Mouse (Mus musculus) embryonic facial prominence, embryonic 11.5 days (tissue): Measurements from ENCODE around the gene Picalm. TPM values are rescaled to one million over a fixed set of nuclear protein-coding genes. Genes with fewer than 3 reads are reported as not detected.

Source experiments
- ATAC-seq: fragments of 200-750 bp; cut with Nextera tagmentation; replicated peaks from 2 replicates; pipeline ENCODE4 v1.8.0; 2017; ENCODE audit warnings: low read depth; ENCODE audit not compliant: insufficient number of reproducible peaks, low FRiP score, low TSS enrichment
- DNase-seq: peaks from one replicate; pipeline ENCODE4 v3.0.0-alpha.2; 2015; ENCODE audit warnings: low spot score
- H3K27ac ChIP-seq: fragments of 300-500 bp; sonication (generic); replicated peaks from 2 replicates; pipeline ENCODE4 v1.5.1; 2014; ENCODE audit warnings: mild to moderate bottlenecking, low read depth, low read length, control low read depth
- H3K27me3 ChIP-seq: fragments of 300-500 bp; sonication (generic); 2 replicates; pipeline ENCODE4 v1.6.1; 2014; ENCODE audit warnings: mild to moderate bottlenecking, low read length, moderate library complexity, mixed read lengths; ENCODE audit not compliant: control insufficient read depth, insufficient read depth
- H3K36me3 ChIP-seq: fragments of 300-500 bp; sonication (generic); replicated peaks from 2 replicates; pipeline ENCODE4 v1.6.1; 2014; ENCODE audit warnings: low read depth, mild to moderate bottlenecking, low read length, moderate library complexity, mixed read lengths; ENCODE audit not compliant: control insufficient read depth, insufficient read depth
- H3K4me1 ChIP-seq: fragments of 300-500 bp; sonication (generic); 2 replicates; pipeline ENCODE4 v1.6.1; 2014; ENCODE audit warnings: low read length, mixed read lengths; ENCODE audit not compliant: control insufficient read depth, insufficient read depth
- H3K4me2 ChIP-seq: fragments of 300-500 bp; sonication (generic); 2 replicates; pipeline ENCODE4 v1.6.1; 2014; ENCODE audit warnings: low read depth, mild to moderate bottlenecking, control low read depth, low read length, moderate library complexity
- H3K4me3 ChIP-seq: fragments of 300-500 bp; sonication (generic); 2 replicates; pipeline ENCODE4 v1.5.1; 2014; ENCODE audit warnings: low read depth, low read length, control low read depth
- H3K9ac ChIP-seq: fragments of 300-500 bp; sonication (generic); replicated peaks from 2 replicates; pipeline ENCODE4 v1.6.1; 2014; ENCODE audit warnings: mild to moderate bottlenecking, control low read depth, low read length
- H3K9me3 ChIP-seq: fragments of 300-500 bp; sonication (generic); replicated peaks from 2 replicates; pipeline ENCODE4 v1.6.1; 2016; ENCODE audit warnings: mild to moderate bottlenecking, low read length, inconsistent platforms, mixed read lengths; ENCODE audit not compliant: control insufficient read depth
- WGBS: fragments of 180-500 bp; shearing (Covaris S2); extraction: QIAGEN DNeasy Blood & Tissue Kit; methylation state at CpG from one replicate; pipeline ENCODE4 v1.1.7; 2014; 5-methylcytosine and 5-hydroxymethylcytosine counted together
- polyA plus RNA-seq: library from polyadenylated mRNA; unstranded; fragments of >200 nt; fragmentation: Nextera tagmentation; extraction: Ambion mirVana; gene quantifications from 2 replicates; pipeline ENCODE4 v1.2.1, GENCODE M21; 2014

The Picalm gene
- polyA plus RNA-seq, 1 experiment from 2014 or later, result 32.1 TPM

GRCm38 (mm10) chr7:90124991-90125390 lies 5.0 kb upstream of the Picalm start:
- Histone ChIP-seq H3K27me3 (no peaks in the 10 kb centered on the region), H3K4me3 (no peak overlapping the region), H3K4me2 (no peak overlapping the region), H3K27ac (no peak overlapping the region), H3K9ac (no peak overlapping the region), H3K36me3 (no peaks in the 10 kb centered on the region), H3K9me3 (no peaks in the 10 kb centered on the region), H3K4me1 (no peaks in the 10 kb centered on the region)
- 91% methylated on average over 5 of the region's 5 CpGs for WGBS
- no peak for ATAC-seq
- DNase-seq, result no peak

- Histone ChIP-seq H3K9ac (no peak overlapping the region), H3K27me3 (no peaks in the 10 kb centered on the region), H3K4me2 (peak overlapping the region; percentile 65; the same call in 1 of the 2 replicates), H3K4me1 (no peaks in the 10 kb centered on the region), H3K9me3 (no peaks in the 10 kb centered on the region), H3K27ac (peak overlapping the region; percentile 96), H3K36me3 (no peaks in the 10 kb centered on the region), H3K4me3 (no peak overlapping the region; the same call in 1 of the 2 replicates)
- DNase-seq, result peak; percentile 29
- no peak for ATAC-seq
- WGBS, result 72% methylated on average over 8 of the region's 8 CpGs
These were observed 1.3 kb upstream of the Picalm start for GRCm38 (mm10) chr7:90128631-90129200.

- peak overlapping the region; percentile 65 for H3K4me2 ChIP-seq
- H3K36me3 ChIP-seq, result no peaks in the 10 kb centered on the region
- 0% methylated on average over 12 of the region's 12 CpGs for WGBS
- no peaks in the 10 kb centered on the region for H3K9me3 ChIP-seq
- ATAC-seq (no peak), DNase-seq (peak; percentile 64)
- peak overlapping the region; percentile 96 for H3K9ac ChIP-seq
- H3K27ac ChIP-seq, result peak overlapping the region; percentile 96
- no peaks in the 10 kb centered on the region for H3K4me1 ChIP-seq
- peak overlapping the region; percentile 98 for H3K4me3 ChIP-seq
- H3K27me3 ChIP-seq, result no peaks in the 10 kb centered on the region
These were observed 712 bp upstream of the Picalm start for GRCm38 (mm10) chr7:90129271-90129731.

GRCm38 (mm10) chr7:90130501-90131375 lies 725 bp downstream of the Picalm start:
- H3K27ac ChIP-seq, result peak overlapping the region; percentile 96
- no peaks in the 10 kb centered on the region for H3K27me3 ChIP-seq
- peak overlapping the region; percentile 98 for H3K4me3 ChIP-seq
- H3K9ac ChIP-seq, result peak overlapping the region; percentile 96
- no peaks in the 10 kb centered on the region for H3K9me3 ChIP-seq
- H3K4me2 ChIP-seq, result peak overlapping the region; percentile 45
- DNase-seq, result peak; percentile 48
- peak; percentile 73 for ATAC-seq
- no peaks in the 10 kb centered on the region for H3K36me3 ChIP-seq
- 0% methylated on average over 36 of the region's 39 CpGs for WGBS
- H3K4me1 ChIP-seq, result no peaks in the 10 kb centered on the region

- Histone ChIP-seq H3K9me3 (no peaks in the 10 kb centered on the region), H3K27ac (no peak overlapping the region), H3K36me3 (no peaks in the 10 kb centered on the region), H3K4me3 (peak overlapping the region; percentile 98), H3K4me2 (peak overlapping the region; percentile 45), H3K4me1 (no peaks in the 10 kb centered on the region), H3K27me3 (no peaks in the 10 kb centered on the region), H3K9ac (peak overlapping the region; percentile 96)
- 0% methylated on average over 2 of the region's 2 CpGs for WGBS
- ATAC-seq, result no peak
- DNase-seq, result no peak
These were observed 1.3 kb downstream of the Picalm start for GRCm38 (mm10) chr7:90131376-90131651.

GRCm38 (mm10) chr7:90131831-90132241 lies 1.8 kb downstream of the Picalm start:
- H3K4me2 ChIP-seq, result peak overlapping the region; percentile 45
- H3K4me1 ChIP-seq, result no peaks in the 10 kb centered on the region
- H3K4me3 ChIP-seq, result peak overlapping the region; percentile 98
- peak overlapping the region; percentile 96 for H3K9ac ChIP-seq
- H3K9me3 ChIP-seq, result no peaks in the 10 kb centered on the region
- WGBS, result 23% methylated on average over 7 of the region's 7 CpGs
- no peaks in the 10 kb centered on the region for H3K36me3 ChIP-seq
- DNase-seq (peak; percentile 17), ATAC-seq (no peak)
- H3K27ac ChIP-seq, result no peak overlapping the region
- H3K27me3 ChIP-seq, result no peaks in the 10 kb centered on the region

GRCm38 (mm10) chr7:90132322-90132721 lies 2.3 kb downstream of the Picalm start:
- Histone ChIP-seq H3K27me3 (no peaks in the 10 kb centered on the region), H3K9me3 (no peaks in the 10 kb centered on the region), H3K9ac (peak overlapping the region; percentile 96), H3K36me3 (no peaks in the 10 kb centered on the region), H3K4me2 (peak overlapping the region; percentile 45), H3K27ac (no peak overlapping the region), H3K4me1 (no peaks in the 10 kb centered on the region), H3K4me3 (peak overlapping the region; percentile 98)
- ATAC-seq (no peak), DNase-seq (no peak)
- WGBS, result 73% methylated on average over 3 of the region's 3 CpGs

- Histone ChIP-seq H3K4me1 (no peaks in the 10 kb centered on the region), H3K27ac (no peak overlapping the region), H3K27me3 (no peaks in the 10 kb centered on the region), H3K4me3 (no peak overlapping the region), H3K36me3 (no peaks in the 10 kb centered on the region), H3K9me3 (no peaks in the 10 kb centered on the region), H3K4me2 (no peak overlapping the region), H3K9ac (no peak overlapping the region)
- ATAC-seq (no peak), DNase-seq (no peak)
- 82% methylated on average over 3 of the region's 3 CpGs for WGBS
These were observed 6.7 kb downstream of the Picalm start for GRCm38 (mm10) chr7:90136736-90137135.
